ENCODE assay signal across 40 mouse cellular contexts in the genomic region with DNA sequence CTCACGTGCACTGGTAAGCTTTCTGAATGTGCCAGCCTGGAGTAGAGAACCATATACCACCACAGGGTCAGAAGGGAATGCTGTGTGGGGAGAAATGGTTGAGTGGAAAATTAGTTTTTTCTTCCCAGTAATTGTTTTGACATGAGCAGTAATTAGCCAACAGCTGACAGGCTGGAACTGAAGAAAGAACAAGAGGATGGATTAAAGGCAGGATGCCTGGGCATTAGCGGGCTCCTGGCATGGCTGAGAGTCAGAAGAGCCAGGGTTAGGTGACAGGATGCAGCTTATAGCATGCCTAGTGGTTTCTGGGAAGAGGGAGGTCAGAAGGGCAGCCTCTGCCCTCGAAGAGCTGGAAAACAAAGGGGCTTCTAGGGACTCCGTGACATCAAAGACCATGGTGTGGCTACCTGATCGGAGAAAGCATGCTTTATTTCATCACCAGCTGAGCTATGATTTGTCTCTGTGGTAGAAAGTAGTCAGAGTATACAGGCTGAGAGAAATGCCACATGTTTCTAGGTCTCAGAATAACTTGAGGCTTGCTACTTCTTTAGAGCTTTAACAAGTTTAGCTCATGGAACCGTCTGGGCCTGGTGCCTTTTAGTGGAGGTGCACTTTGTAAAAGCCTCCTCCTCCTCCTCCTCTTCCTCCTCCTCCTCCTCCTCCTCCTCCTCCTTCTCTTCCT. TPM values are rescaled to one million over a fixed set of nuclear protein-coding genes. Genes with fewer than 3 reads are reported as not detected.
DNase-seq lines count a peak whose midpoint lies in the region; ATAC-seq and TF ChIP-seq lines count a peak whose summit lies in the region.
"Had no signal": no experiment of that assay in that cellular context is flagged by ENCODE, and none has a peak within 500 bp of the region (broad histone marks: within the 10 kb centered on the region; RNA-seq: fewer than 3 reads in every experiment).

No protein-coding gene starts in this region.

- H3K27me3 ChIP-seq in CH12.LX (replicated peaks) = no peaks in the 10 kb centered on the region
- H3K27me3 ChIP-seq in hindbrain, embryonic 16.5 days (replicated peaks; ENCODE audit: control insufficient read depth, insufficient read depth, low read length) = no peaks in the 10 kb centered on the region
- H3K27me3 ChIP-seq: embryonic facial prominence, embryonic 12.5 days; heart, embryonic 12.5 days; kidney, embryonic 15.5 days; limb, embryonic 13.5 days; lung, embryonic 15.5 days had no signal

- H3K4me1 ChIP-seq in CH12.LX (ENCODE audit: control insufficient read depth in 1 of 2, insufficient read depth in 2 of 2) = peaks cover 42 to 87% of the 10 kb centered on the region in 2 experiments
- H3K4me1 ChIP-seq in bone marrow macrophage, adult 2 months (ENCODE audit: control insufficient read depth, insufficient read depth, low read length) = peaks cover 55% of the 10 kb centered on the region
- peaks cover 3% of the 10 kb centered on the region for H3K4me1 ChIP-seq in hindbrain, embryonic 16.5 days (ENCODE audit: control insufficient read depth, insufficient read depth, low read depth, low read length)
- H3K4me1 ChIP-seq: heart, embryonic 12.5 days; lung, embryonic 15.5 days had no signal

- dilution Hi-C loops in CH12.LX (cut with MboI; ENCODE audit: extremely low pct_ligation_motif_present, extremely low pct_unique_long_range_greater_than_20kb, low sequenced_read_pairs) = no loop called here

- DNase-seq in frontal cortex, postnatal 14 days (ENCODE audit: low spot score in 2 of 2) = no peak
- DNase-seq in CH12.LX (ENCODE audit: extremely low read depth) = no peak
- peak; percentile 54 for DNase-seq in retina, embryonic 14.5 days (ENCODE audit: low spot score)
- DNase-seq in heart, adult 18-20 months = no peak
- DNase-seq: adrenal gland, adult 2 months; cerebellum, adult 11 months; cerebellum, adult 9-10 months; cerebellum, postnatal 36 days; gastrocnemius, postnatal 25 days; heart, postnatal 4 days; kidney, adult 18-20 months; kidney, postnatal 36 days; layer of hippocampus, postnatal 36 days; right cerebral cortex, postnatal 4 days; thymus, adult 18-20 months; thymus, postnatal 25 days had no signal

- no peak overlapping the region for H3K27ac ChIP-seq in CH12.LX (ENCODE audit: insufficient read depth, low read depth)
- peak overlapping the region; percentile 73 for H3K27ac ChIP-seq in bone marrow macrophage, adult 2 months (ENCODE audit: insufficient read depth, low read depth, low read length)
- no peak overlapping the region for H3K27ac ChIP-seq in hindbrain, embryonic 16.5 days (ENCODE audit: low read depth, low read length)
- H3K27ac ChIP-seq: embryonic facial prominence, embryonic 12.5 days; hindbrain, embryonic 14.5 days; kidney, embryonic 15.5 days; limb, embryonic 13.5 days; lung, embryonic 15.5 days; stomach, postnatal 0 days had no signal

- TF ChIP-seq EP300 in CH12.LX (IDR thresholded peaks at IDR 0.05; ENCODE audit: low read length) = 0 out of 2 replicates have a peak, but pooled peaks have one; percentile 10

- ATAC-seq in frontal cortex, adult (ENCODE audit: low TSS enrichment) = peak; percentile 61
- no peak for ATAC-seq in hindbrain, embryonic 16.5 days
- ATAC-seq: activated CD4-positive, CD25-positive, alpha-beta regulatory T cell, adult 4 months; CD4-positive, CD25-positive, alpha-beta regulatory T cell, adult 4 months; forebrain, embryonic 16.5 days; midbrain, embryonic 16.5 days had no signal

- TF ChIP-seq POLR2A in CH12.LX (IDR thresholded peaks at IDR 0.05; ENCODE audit: low read depth, low read length) = no peak
- no peak for TF ChIP-seq POLR2A in bone marrow macrophage, adult 2 months (IDR thresholded peaks at IDR 0.05; ENCODE audit: borderline replicate concordance, low read depth, low read length)

- WGBS in hindbrain, embryonic 16.5 days = 50% methylated on average over 6 of the region's 6 CpGs

- no peak overlapping the region for H3K4me3 ChIP-seq in CH12.LX (replicated peaks in 1 of 3; ENCODE audit: low read depth in 2 of 3, low read length in 2 of 3, poor library complexity in 1 of 3)
- H3K4me3 ChIP-seq in bone marrow macrophage, adult 2 months (ENCODE audit: insufficient read depth, low read length) = no peak overlapping the region
- H3K4me3 ChIP-seq in hindbrain, embryonic 16.5 days (ENCODE audit: low read length) = no peak overlapping the region
- H3K4me3 ChIP-seq: embryonic facial prominence, embryonic 12.5 days; heart, embryonic 12.5 days; kidney, embryonic 15.5 days; limb, embryonic 13.5 days; lung, embryonic 15.5 days had no signal

- peaks cover 0 to 10% of the 10 kb centered on the region in 2 experiments for H3K36me3 ChIP-seq in CH12.LX (replicated peaks in 1 of 2; ENCODE audit: control insufficient read depth in 1 of 2, insufficient read depth in 1 of 2, low read length in 1 of 2)
- H3K36me3 ChIP-seq in hindbrain, embryonic 16.5 days (ENCODE audit: control insufficient read depth, insufficient read depth, low read length) = no peaks in the 10 kb centered on the region
- H3K36me3 ChIP-seq: embryonic facial prominence, embryonic 12.5 days; heart, embryonic 12.5 days; kidney, embryonic 15.5 days; limb, embryonic 13.5 days; lung, embryonic 15.5 days had no signal

- TF ChIP-seq CTCF in CH12.LX (conservative IDR thresholded peaks at IDR 0.05 in 1 of 2, IDR thresholded peaks at IDR 0.05 in 1 of 2; ENCODE audit: low read depth in 2 of 2, low read length in 2 of 2) = no peak
- no peak for TF ChIP-seq CTCF in bone marrow macrophage, adult 2 months (IDR thresholded peaks at IDR 0.05; ENCODE audit: low read depth, low read length)

- in situ Hi-C loops in CH12.LX (cut with MboI; ENCODE audit: low pct_ligation_motif_present, low pct_unique_long_range_greater_than_20kb, low sequenced_read_pairs) = no loop called here

- no peak for TF ChIP-seq RAD21 in CH12.LX (IDR thresholded peaks at IDR 0.05; ENCODE audit: low read depth, low read length)

- 0 out of 2 replicates have a peak overlapping the region, but pooled peaks have one; percentile 1 for H3K4me2 ChIP-seq in CH12.LX (ENCODE audit: insufficient read depth, low read depth, poor library complexity, severe bottlenecking)
- H3K4me2 ChIP-seq in hindbrain, embryonic 16.5 days (ENCODE audit: low read length) = no peak overlapping the region
- H3K4me2 ChIP-seq: embryonic facial prominence, embryonic 12.5 days; heart, embryonic 12.5 days; hindbrain, embryonic 14.5 days; kidney, embryonic 15.5 days; limb, embryonic 13.5 days; liver, embryonic 11.5 days; lung, embryonic 15.5 days; midbrain, embryonic 11.5 days had no signal

- H3K9me3 ChIP-seq in CH12.LX (replicated peaks; ENCODE audit: low read length) = no peaks in the 10 kb centered on the region
- no peaks in the 10 kb centered on the region for H3K9me3 ChIP-seq in hindbrain, embryonic 16.5 days (ENCODE audit: control insufficient read depth, low read length)
- H3K9me3 ChIP-seq: embryonic facial prominence, embryonic 12.5 days; heart, embryonic 12.5 days; kidney, embryonic 15.5 days; limb, embryonic 13.5 days; lung, embryonic 15.5 days had no signal

- no peak overlapping the region for H3K9ac ChIP-seq in CH12.LX (ENCODE audit: insufficient read depth, low read depth)
- H3K9ac ChIP-seq in hindbrain, embryonic 16.5 days (ENCODE audit: low read depth, low read length) = no peak overlapping the region
- H3K9ac ChIP-seq: embryonic facial prominence, embryonic 12.5 days; heart, embryonic 12.5 days; hindbrain, embryonic 14.5 days; kidney, embryonic 15.5 days; limb, embryonic 13.5 days; lung, embryonic 15.5 days had no signal

- no peaks in the 10 kb centered on the region for H3K79me2 ChIP-seq in CH12.LX (replicated peaks; ENCODE audit: control insufficient read depth, extremely low read depth, insufficient read depth, poor library complexity, severe bottlenecking)

TF ChIP-seq in CH12.LX, 34 proteins besides CTCF, POLR2A, EP300 and RAD21:
- no peak for TF ChIP-seq POLR2AphosphoS2 (IDR thresholded peaks at IDR 0.05; ENCODE audit: low read depth, low read length)
- TF ChIP-seq MAX (IDR thresholded peaks at IDR 0.05; ENCODE audit: low read length) = peak; percentile 55; the same call in 1 of the 2 replicates
- TF ChIP-seq TBP (conservative IDR thresholded peaks at IDR 0.05; ENCODE audit: low read depth, low read length) = no peak
- 0 out of 2 replicates have a peak, but pooled peaks have one; percentile 49 for TF ChIP-seq RCOR1 (conservative IDR thresholded peaks at IDR 0.05; ENCODE audit: low read depth, low read length)
- TF ChIP-seq UBTF (IDR thresholded peaks at IDR 0.05; ENCODE audit: low read depth, low read length) = no peak
- TF ChIP-seq PAX5 (IDR thresholded peaks at IDR 0.05; ENCODE audit: low read length) = no peak
- peak; percentile 25; the same call in 1 of the 2 replicates for TF ChIP-seq TCF12 (IDR thresholded peaks at IDR 0.05; ENCODE audit: low read depth, low read length)
- no peak; the same call in 1 of the 2 replicates for TF ChIP-seq CHD2 (IDR thresholded peaks at IDR 0.05; ENCODE audit: low read length)
- no peak for TF ChIP-seq IRF4 (IDR thresholded peaks at IDR 0.05; ENCODE audit: low read depth, low read length)
- TF ChIP-seq MAZ (IDR thresholded peaks at IDR 0.05; ENCODE audit: low read depth, low read length) = 0 out of 2 replicates have a peak, but pooled peaks have one; percentile 55
- peak; percentile 14; the same call in 1 of the 2 replicates for TF ChIP-seq ETS1 (conservative IDR thresholded peaks at IDR 0.05; ENCODE audit: low read depth, low read length)
- no peak for TF ChIP-seq ZNF384 (IDR thresholded peaks at IDR 0.05; ENCODE audit: low read depth, low read length)

RNA-seq across cellular contexts. Expression of gene Rcvrn, which starts 58.1 kb away (rescaled TPM):
- total RNA-seq in CH12.LX (2012; rRNA removed) (not detected in 2 replicates), CH12.LX (2014; rRNA removed) (not detected in 2 replicates)
- polyA plus RNA-seq in CH12.LX (2012; ENCODE audit: insufficient read length, low read depth) = not detected in 2 replicates
- not detected in 2 replicates for polyA plus RNA-seq in bone marrow macrophage, adult 2 months (2012; ENCODE audit: insufficient read depth, insufficient read length, missing spikeins)
- not detected in 2 replicates for polyA plus RNA-seq in hindbrain, embryonic 16.5 days (2015; fragmentation: Nextera tagmentation; extraction: Ambion mirVana)
- not detected for total RNA-seq in heart, adult 18-20 months (2021)
- total RNA-seq: adrenal gland, postnatal 4 days; megakaryocyte, adult 5-6 weeks; neutrophil, adult 5-6 weeks had no signal
- polyA plus RNA-seq: activated CD4-positive, CD25-positive, alpha-beta regulatory T cell, adult 4 months; adrenal gland, adult 2 months; CD4-positive, CD25-positive, alpha-beta regulatory T cell, adult 4 months; embryonic facial prominence, embryonic 12.5 days; forebrain, embryonic 16.5 days; heart, embryonic 12.5 days; heart, postnatal 0 days; hindbrain, embryonic 14.5 days; intestine, embryonic 14.5 days; kidney, embryonic 15.5 days; limb, embryonic 13.5 days; liver, embryonic 11.5 days; liver, embryonic 16.5 days; lung, embryonic 15.5 days; midbrain, embryonic 11.5 days; midbrain, embryonic 16.5 days; neural tube, embryonic 11.5 days; spleen, adult 2 months; stomach, postnatal 0 days had no signal
